ENCODE assay signal across 10 mouse cellular contexts in genomic region chr4:153806180-153806692, GRCm38 (mm10).
DNase-seq lines count a peak whose midpoint lies in the region; ATAC-seq and TF ChIP-seq lines count a peak whose summit lies in the region.
"Had no signal": no experiment of that assay in that cellular context is flagged by ENCODE, and none has a peak within 500 bp of the region (broad histone marks: within the 10 kb centered on the region; RNA-seq: fewer than 3 reads in every experiment).

No protein-coding gene starts in this region.

- H3K4me2 ChIP-seq in forebrain, embryonic 15.5 days (replicated peaks), result peak overlapping the region; percentile 36
- peak overlapping the region; percentile 38 for H3K4me2 ChIP-seq in midbrain, embryonic 15.5 days

- DNase-seq in ES-CJ7 (ENCODE audit: low read depth, low spot score) (peak; percentile 41), R1 (ENCODE audit: low read depth, low spot score) (peak; percentile 91)
- DNase-seq in urinary bladder, postnatal 25 days (ENCODE audit: low spot score), result no peak
- DNase-seq in cerebellum, adult 2 months, result no peak
- no peak for DNase-seq in layer of hippocampus, adult 9-10 months (ENCODE audit: low spot score)
- DNase-seq: lung, postnatal 4 days had no signal

- TF ChIP-seq CTCF in cerebellum, adult 2 months (IDR thresholded peaks at IDR 0.05; ENCODE audit: borderline replicate concordance, insufficient read depth, low read depth, low read length), result no peak

- peak overlapping the region; percentile 24; the same call in 1 of the 2 replicates for H3K9ac ChIP-seq in forebrain, embryonic 15.5 days (replicated peaks)
- peak overlapping the region; percentile 18; the same call in 1 of the 2 replicates for H3K9ac ChIP-seq in midbrain, embryonic 15.5 days

- H3K27ac ChIP-seq in forebrain, embryonic 15.5 days (replicated peaks), result peak overlapping the region; percentile 84
- peak overlapping the region; percentile 61 for H3K27ac ChIP-seq in midbrain, embryonic 15.5 days
- no peak overlapping the region for H3K27ac ChIP-seq in cerebellum, adult 2 months (ENCODE audit: insufficient read depth, low read length)
- H3K27ac ChIP-seq: left cerebral cortex, adult 2 months had no signal

- no peaks in the 10 kb centered on the region for H3K9me3 ChIP-seq in forebrain, embryonic 15.5 days
- H3K9me3 ChIP-seq in midbrain, embryonic 15.5 days, result no peaks in the 10 kb centered on the region

- no peak for TF ChIP-seq POLR2A in cerebellum, adult 2 months (IDR thresholded peaks at IDR 0.05; ENCODE audit: borderline replicate concordance, insufficient read depth, low read length)

- peak; percentile 81 for ATAC-seq in forebrain, embryonic 15.5 days (replicated peaks)
- peak; percentile 65; the same call in 1 of the 2 replicates for ATAC-seq in midbrain, embryonic 15.5 days (replicated peaks)
- ATAC-seq: activated CD4-positive, CD25-positive, alpha-beta regulatory T cell, adult 4 months had no signal

- no peaks in the 10 kb centered on the region for H3K36me3 ChIP-seq in forebrain, embryonic 15.5 days
- H3K36me3 ChIP-seq in midbrain, embryonic 15.5 days (replicated peaks), result no peaks in the 10 kb centered on the region

- WGBS in forebrain, embryonic 15.5 days, result under 1% methylated on average over 10 of the region's 10 CpGs
- 2% methylated on average over 10 of the region's 10 CpGs for WGBS in midbrain, embryonic 15.5 days
- WGBS in cerebellum, adult 2 months, result 5% methylated on average over 10 of the region's 10 CpGs

- H3K4me1 ChIP-seq in forebrain, embryonic 15.5 days, result peaks cover 21% of the 10 kb centered on the region
- peaks cover 21% of the 10 kb centered on the region for H3K4me1 ChIP-seq in midbrain, embryonic 15.5 days
- no peaks in the 10 kb centered on the region for H3K4me1 ChIP-seq in cerebellum, adult 2 months (ENCODE audit: control insufficient read depth, insufficient read depth, low read length)

- no peaks in the 10 kb centered on the region for H3K27me3 ChIP-seq in forebrain, embryonic 15.5 days
- H3K27me3 ChIP-seq in midbrain, embryonic 15.5 days (replicated peaks), result peaks cover 3% of the 10 kb centered on the region; the same call in 1 of the 2 replicates
- H3K27me3 ChIP-seq in cerebellum, adult 2 months (ENCODE audit: control insufficient read depth, insufficient read depth, low read length), result no peaks in the 10 kb centered on the region; the same call in 1 of the 2 replicates

- H3K4me3 ChIP-seq in forebrain, embryonic 15.5 days, result peak overlapping the region; percentile 12
- no peak overlapping the region for H3K4me3 ChIP-seq in midbrain, embryonic 15.5 days
- H3K4me3 ChIP-seq in cerebellum, adult 2 months (replicated peaks; ENCODE audit: insufficient read depth, low read depth, low read length), result no peak overlapping the region
- H3K4me3 ChIP-seq: left cerebral cortex, adult 2 months had no signal

Comparison
In these comparisons a context has a peak if more than half of its experiments do, and no peak if none do; other contexts are left out.
1. DNase-seq: peak in ES-CJ7 (single experiment) and R1 (single experiment); none in urinary bladder, postnatal 25 days (single experiment), cerebellum, adult 2 months (0 of 2) and layer of hippocampus, adult 9-10 months (single experiment).